Mouse (Mus musculus): ENCODE measurements around the gene Gamt.

GRCm38 (mm10) chr10:80281304-80281703, 20.5 kb upstream of the Gamt start:
- TF ChIP-seq CTCF (IDR thresholded peaks at IDR 0.05; ENCODE audit: borderline replicate concordance, extremely low read depth, insufficient read depth, insufficient read length), result no peak
- TF ChIP-seq POLR2A (IDR thresholded peaks at IDR 0.05; ENCODE audit: borderline replicate concordance, extremely low read depth, insufficient read depth, insufficient read length, poor library complexity, severe bottlenecking), result no peak

Measured in brain, embryonic 14.5 days (tissue).